Mouse (Mus musculus): Measurements from ENCODE around the gene Tnpo3. TPM values are rescaled to one million over a fixed set of nuclear protein-coding genes. Genes with fewer than 3 reads are reported as not detected.

Gene Tnpo3
- polyA plus RNA-seq, 1 experiment = 1.1 TPM

- Histone ChIP-seq H3K36me3 (ENCODE audit: control insufficient read depth) (no peaks in the 10 kb centered on the region), H3K9me3 (ENCODE audit: control insufficient read depth, low read length) (no peaks in the 10 kb centered on the region), H3K4me1 (ENCODE audit: control insufficient read depth) (peaks cover 24% of the 10 kb centered on the region), H3K4me3 (replicated peaks) (no peak overlapping the region), H3K27me3 (ENCODE audit: control insufficient read depth) (peaks cover 37% of the 10 kb centered on the region)
- TF ChIP-seq GATA1 (IDR thresholded peaks at IDR 0.05; ENCODE audit: low read length) (no peak), TAL1 (IDR thresholded peaks at IDR 0.05; ENCODE audit: low read length) (no peak)
These were observed 108.1 kb downstream of the Tnpo3 start for GRCm38 (mm10) chr6:29501599-29501998.

DNA sequence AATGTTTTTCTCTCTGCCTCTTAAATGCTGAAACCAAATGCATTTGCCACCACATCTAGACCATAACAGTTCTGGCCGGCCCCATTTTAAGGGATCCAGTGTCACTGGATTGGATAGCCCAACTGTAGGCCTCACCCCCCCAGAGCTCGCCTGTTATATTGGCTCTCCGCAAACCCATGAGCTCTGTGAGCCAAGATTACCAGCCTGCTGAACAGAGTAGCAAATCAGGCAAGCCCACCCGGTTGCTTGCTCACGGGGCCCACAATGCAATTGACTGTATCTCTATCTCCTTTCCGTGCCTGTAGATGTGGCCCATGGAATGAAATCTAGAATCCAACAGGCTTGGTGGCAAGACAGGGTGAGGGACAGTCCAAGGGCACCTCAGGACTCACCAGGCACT, 108.9 kb downstream of the Tnpo3 start:
- Histone ChIP-seq H3K27me3 (ENCODE audit: control insufficient read depth) (peaks cover 37% of the 10 kb centered on the region), H3K36me3 (ENCODE audit: control insufficient read depth) (no peaks in the 10 kb centered on the region), H3K9me3 (ENCODE audit: control insufficient read depth, low read length) (no peaks in the 10 kb centered on the region), H3K4me3 (replicated peaks) (no peak overlapping the region), H3K4me1 (ENCODE audit: control insufficient read depth) (peaks cover 24% of the 10 kb centered on the region)
- no peak for TF ChIP-seq TAL1 (IDR thresholded peaks at IDR 0.05; ENCODE audit: low read length)
- TF ChIP-seq GATA1 (IDR thresholded peaks at IDR 0.05; ENCODE audit: low read length) = no peak

DNA sequence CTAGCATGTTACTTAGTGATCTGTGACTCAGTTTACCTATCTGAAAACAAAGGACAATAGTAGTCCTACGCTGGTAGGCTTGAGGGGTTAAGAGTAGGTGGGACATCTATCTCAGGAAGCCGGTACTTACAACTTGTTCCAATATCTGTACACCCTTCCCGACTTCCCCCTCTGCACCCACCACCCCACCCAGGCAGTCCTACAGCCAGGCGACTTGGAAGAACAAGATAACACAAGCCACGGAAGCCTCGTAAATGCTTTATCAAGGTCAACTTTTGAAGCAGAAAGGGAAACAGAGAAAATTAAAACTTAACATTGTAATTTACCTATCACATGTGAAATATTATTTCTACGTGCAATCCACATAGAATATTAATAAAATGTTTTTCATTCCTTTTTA, 109.5 kb downstream of the Tnpo3 start:
- H3K27me3 ChIP-seq (ENCODE audit: control insufficient read depth) = peaks cover 37% of the 10 kb centered on the region

DNA sequence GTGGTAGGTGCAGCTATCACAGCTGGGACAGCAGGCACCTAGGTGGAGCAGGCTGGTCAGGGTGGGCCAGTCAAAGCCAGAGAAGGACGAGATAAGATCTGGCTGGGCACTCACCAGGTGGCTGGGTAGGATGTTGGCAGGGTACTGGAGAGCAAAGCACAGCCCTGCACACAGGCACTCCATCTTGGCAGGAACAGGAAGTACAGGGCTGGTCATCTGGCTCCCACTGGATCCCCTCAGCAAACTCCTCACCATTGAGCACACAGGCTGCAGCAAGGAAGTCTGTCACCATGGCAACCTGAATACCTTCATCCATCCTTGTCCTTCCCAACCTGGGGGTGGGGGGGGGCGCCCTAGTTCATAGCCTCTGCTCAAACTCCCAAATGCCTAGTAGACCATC, 111.9 kb downstream of the Tnpo3 start:
- Histone ChIP-seq H3K4me3 (replicated peaks) (no peak overlapping the region), H3K27me3 (ENCODE audit: control insufficient read depth) (peaks cover 33% of the 10 kb centered on the region), H3K4me1 (ENCODE audit: control insufficient read depth) (peaks cover 24% of the 10 kb centered on the region), H3K36me3 (ENCODE audit: control insufficient read depth) (no peaks in the 10 kb centered on the region), H3K9me3 (ENCODE audit: control insufficient read depth, low read length) (no peaks in the 10 kb centered on the region)
- no peak for TF ChIP-seq GATA1 (IDR thresholded peaks at IDR 0.05; ENCODE audit: low read length)

More for the DNA sequence above, 109.5 kb downstream of the Tnpo3 start:
- no peaks in the 10 kb centered on the region for H3K36me3 ChIP-seq (ENCODE audit: control insufficient read depth)
- no peaks in the 10 kb centered on the region for H3K9me3 ChIP-seq (ENCODE audit: control insufficient read depth, low read length)
- no peak for TF ChIP-seq TAL1 (IDR thresholded peaks at IDR 0.05; ENCODE audit: low read length)
- no peak for TF ChIP-seq GATA1 (IDR thresholded peaks at IDR 0.05; ENCODE audit: low read length)
- peaks cover 24% of the 10 kb centered on the region for H3K4me1 ChIP-seq (ENCODE audit: control insufficient read depth)
- no peak overlapping the region for H3K4me3 ChIP-seq (replicated peaks)

DNA sequence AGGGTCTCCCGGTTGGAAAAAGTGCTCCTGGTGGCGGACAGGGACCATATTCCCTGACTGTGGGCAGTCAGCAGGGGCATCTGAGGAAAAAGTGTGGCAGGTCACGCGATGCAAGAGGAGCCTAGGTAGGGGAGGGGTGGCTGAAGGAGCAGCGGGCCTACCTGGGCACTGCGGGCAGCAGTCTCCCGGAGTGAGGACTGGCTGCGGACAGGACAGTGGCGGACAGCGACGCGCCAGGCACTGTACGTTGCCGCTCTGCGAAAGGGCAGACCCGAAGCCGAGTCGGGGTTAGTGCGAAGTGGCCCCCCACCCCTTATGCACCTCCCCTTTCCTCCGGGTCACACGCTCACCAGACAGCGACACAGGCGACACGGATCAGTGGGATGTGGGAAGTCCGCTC, 113.4 kb downstream of the Tnpo3 start:
- peaks cover 21% of the 10 kb centered on the region for H3K4me1 ChIP-seq (ENCODE audit: control insufficient read depth)
- no peak overlapping the region for H3K4me3 ChIP-seq (replicated peaks)
- no peaks in the 10 kb centered on the region for H3K36me3 ChIP-seq (ENCODE audit: control insufficient read depth)
- no peak for TF ChIP-seq GATA1 (IDR thresholded peaks at IDR 0.05; ENCODE audit: low read length)
- no peak for TF ChIP-seq TAL1 (IDR thresholded peaks at IDR 0.05; ENCODE audit: low read length)
- H3K9me3 ChIP-seq (ENCODE audit: control insufficient read depth, low read length) = no peaks in the 10 kb centered on the region
- peaks cover 43% of the 10 kb centered on the region for H3K27me3 ChIP-seq (ENCODE audit: control insufficient read depth)

DNA sequence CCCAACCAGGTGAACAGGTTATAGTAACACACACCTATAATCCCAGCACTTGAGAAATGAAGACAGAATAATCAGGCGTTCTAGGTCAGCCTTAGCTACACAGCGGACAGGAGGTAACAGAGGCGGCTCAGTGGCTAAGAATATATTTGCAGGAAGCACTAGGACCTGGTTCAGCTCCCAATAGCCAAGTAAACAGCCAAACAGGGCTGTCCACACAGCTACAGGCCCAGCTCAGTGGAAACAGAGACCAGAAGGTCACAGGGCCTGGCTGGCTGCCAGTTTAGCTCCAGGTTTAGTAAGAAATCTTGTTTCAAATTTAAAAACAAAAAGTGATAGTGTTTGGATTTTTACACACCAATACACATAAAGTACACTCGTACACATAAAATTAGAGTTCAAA, 115.6 kb downstream of the Tnpo3 start:
- H3K36me3 ChIP-seq (ENCODE audit: control insufficient read depth) = no peaks in the 10 kb centered on the region
- peaks cover 45% of the 10 kb centered on the region for H3K27me3 ChIP-seq (ENCODE audit: control insufficient read depth)
- peaks cover 10% of the 10 kb centered on the region for H3K4me1 ChIP-seq (ENCODE audit: control insufficient read depth)
- H3K9me3 ChIP-seq (ENCODE audit: control insufficient read depth, low read length) = no peaks in the 10 kb centered on the region
- H3K4me3 ChIP-seq (replicated peaks) = no peak overlapping the region
- TF ChIP-seq GATA1 (IDR thresholded peaks at IDR 0.05; ENCODE audit: low read length) (no peak), TAL1 (IDR thresholded peaks at IDR 0.05; ENCODE audit: low read length) (no peak)

Other genes starting within 250 kb of the Tnpo3 start
- not detected in 2 replicates for gene Opn1sw, start 221.4 kb downstream of the Tnpo3 start, polyA plus RNA-seq (2012)
- gene Ccdc136, start 213.6 kb downstream of the Tnpo3 start, polyA plus RNA-seq (2012) = not detected in 2 replicates
- gene Flnc, start 176.6 kb downstream of the Tnpo3 start, polyA plus RNA-seq (2012) = not detected in 2 replicates
- 16.6 and 22.9 TPM in 2 replicates for gene Atp6v1f, start 142.2 kb downstream of the Tnpo3 start, polyA plus RNA-seq (2012)
- not detected in 2 replicates for gene Atp6v1fnb, start 138.4 kb downstream of the Tnpo3 start, polyA plus RNA-seq (2012)
- gene Kcp, start 101.9 kb downstream of the Tnpo3 start, polyA plus RNA-seq (2012) = 0.01 and 0.11 TPM in 2 replicates
- gene Irf5, start 83.3 kb downstream of the Tnpo3 start, polyA plus RNA-seq (2012) = 0.16 and 0.44 TPM in 2 replicates
- 91.5 and 99.6 TPM in 2 replicates for gene Tspan33, start 84.3 kb upstream of the Tnpo3 start, polyA plus RNA-seq (2012)
- 0.30 and 0.42 TPM in 2 replicates for gene Smo, start 125.6 kb upstream of the Tnpo3 start, polyA plus RNA-seq (2012)
- gene Ahcyl2, start 158.1 kb upstream of the Tnpo3 start, polyA plus RNA-seq (2012) = 0.34 and 0.39 TPM in 2 replicates